Mouse (Mus musculus): ENCODE measurements around the gene Gm14597. TPM values are rescaled to one million over a fixed set of nuclear protein-coding genes. Genes with fewer than 3 reads are reported as not detected.

Gm14597 gene
- not detected for polyA plus RNA-seq (2014; fragmentation: Illumina TruSeq; extraction: RNeasy Lipid Tissue Mini Kit (QIAGEN cat#74804); ENCODE audit: low read depth, low replicate concordance)

DNA sequence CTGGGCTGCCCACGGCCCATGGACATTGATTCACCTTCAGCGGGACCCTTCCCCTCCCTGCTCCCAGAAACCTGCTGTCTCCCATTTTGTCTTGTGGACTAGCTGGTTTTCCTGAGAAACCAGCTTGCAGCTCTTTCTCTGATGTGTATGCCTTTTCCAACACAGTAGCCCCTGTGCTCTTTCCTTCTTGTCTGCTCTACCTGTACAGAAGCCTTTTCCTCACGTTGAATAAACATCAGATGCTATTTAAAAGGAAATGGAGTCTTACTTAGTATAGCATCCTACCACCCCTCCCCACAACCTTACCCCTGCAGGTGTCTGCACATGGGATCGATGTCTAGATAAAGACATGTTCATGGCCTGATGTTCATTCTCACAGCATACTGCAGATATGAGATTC, at the start of gene Gm14597:
TSS of gene Gm14597 (minus strand) at position 101 of the 400 bp plus-strand sequence.

DNA sequence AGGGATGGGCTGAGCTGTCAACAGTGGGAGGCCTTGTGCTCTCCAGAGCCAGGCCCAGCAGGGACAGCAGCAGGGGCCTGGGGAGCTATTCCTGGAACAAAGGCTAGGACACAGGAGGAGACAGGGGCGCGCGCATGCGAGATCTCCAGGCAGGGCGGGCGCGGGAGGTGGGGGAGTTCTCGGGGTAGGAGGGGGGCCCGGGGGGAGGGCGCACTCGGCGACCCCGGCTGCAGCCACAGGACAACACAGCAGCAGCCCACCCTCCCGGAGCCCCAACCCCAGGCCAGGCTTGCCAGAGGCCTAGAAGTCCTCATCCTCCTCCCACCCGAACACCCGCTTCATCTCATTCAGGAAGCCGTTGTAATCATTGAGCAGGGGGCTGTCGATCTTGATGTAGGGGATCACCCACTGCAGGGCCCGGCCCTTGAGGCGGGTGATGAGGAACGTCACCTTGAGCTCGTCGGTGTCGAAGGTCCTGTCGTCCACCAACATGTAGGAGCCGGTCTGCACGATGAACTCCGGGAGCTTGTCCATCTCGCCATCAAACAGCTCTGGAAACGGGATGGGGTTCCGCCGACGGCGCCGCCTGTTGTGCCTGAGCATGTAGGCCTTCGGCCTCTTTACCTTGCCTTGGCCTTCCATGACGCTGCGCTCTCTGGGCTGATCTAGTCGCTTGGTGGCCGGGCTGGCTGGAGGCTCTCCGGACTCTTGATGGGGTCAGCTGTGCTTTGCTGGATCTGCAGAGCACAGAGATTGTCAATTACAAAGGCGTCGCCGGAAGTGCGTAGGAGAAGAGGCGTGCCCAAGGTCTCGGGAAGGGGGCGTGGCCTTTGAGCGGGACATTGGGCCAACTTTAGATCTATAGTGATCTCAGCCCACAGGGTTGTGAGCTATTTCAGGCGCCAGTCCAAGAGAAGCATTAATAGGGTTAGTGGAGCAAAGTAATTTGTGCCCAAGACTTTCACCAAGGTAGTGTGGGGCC, 34.5 kb upstream of the Gm14597 start, which contains the start of gene Rtl8a:
TSS of gene Rtl8a (minus strand) at position 703 of the 982 bp plus-strand sequence.

DNA sequence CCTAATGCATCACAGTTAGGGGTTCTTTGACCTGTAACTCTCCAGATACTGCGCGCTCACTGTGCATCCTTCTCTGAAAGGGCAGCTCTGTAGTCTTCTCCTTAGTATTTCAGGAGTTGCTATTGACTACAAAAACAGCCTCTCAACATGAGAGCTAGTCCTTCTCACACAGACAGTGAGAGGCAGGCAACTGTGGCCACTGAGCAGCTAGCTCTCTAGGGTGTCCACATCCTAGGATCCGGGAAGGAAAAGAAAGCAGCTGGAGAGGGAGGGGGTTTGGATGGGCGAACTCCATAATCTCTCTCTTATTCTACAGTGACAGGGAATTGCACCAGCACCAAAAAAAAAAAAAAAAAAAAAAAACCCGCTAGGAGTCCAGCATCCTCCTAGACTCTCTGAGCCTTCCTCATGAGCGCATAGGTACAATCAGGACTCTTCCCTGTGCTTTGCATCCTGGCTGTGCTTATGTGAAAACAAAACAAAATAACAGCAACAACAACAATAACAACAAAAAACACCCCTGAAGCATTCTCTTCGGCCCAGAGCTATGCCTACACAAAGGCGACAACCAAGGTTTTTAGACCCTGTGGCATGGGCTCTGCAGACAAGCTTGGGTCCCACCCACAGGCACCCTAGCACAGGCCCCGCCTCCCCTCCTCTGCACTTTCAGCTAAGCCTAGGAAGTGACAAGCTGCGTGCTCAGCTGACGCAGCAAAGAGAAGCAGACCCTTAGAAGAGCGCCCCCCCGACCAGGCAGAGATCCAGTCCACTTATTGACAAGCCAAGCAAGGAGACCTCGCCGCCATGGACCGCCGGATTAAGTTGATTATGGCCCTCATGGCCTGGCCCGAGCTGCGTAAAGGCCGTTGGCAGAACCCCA, 1.3 kb downstream of the Gm14597 start, which contains the start of gene Rtl8c:
TSS of gene Rtl8c (plus strand) at position 791 of the 880 bp plus-strand sequence.

Other genes starting within 250 kb of the Gm14597 start
- gene Mospd1, start 238.5 kb downstream of the Gm14597 start, polyA plus RNA-seq (2014; fragmentation: Illumina TruSeq; extraction: RNeasy Lipid Tissue Mini Kit (QIAGEN cat#74804); ENCODE audit: low read depth, low replicate concordance): 99.9 TPM
- gene Etd, start 174.1 kb downstream of the Gm14597 start, polyA plus RNA-seq (2014; fragmentation: Illumina TruSeq; extraction: RNeasy Lipid Tissue Mini Kit (QIAGEN cat#74804); ENCODE audit: low read depth, low replicate concordance): not detected
- gene Rtl8c, start 947 bp downstream of the Gm14597 start, polyA plus RNA-seq (2014; fragmentation: Illumina TruSeq; extraction: RNeasy Lipid Tissue Mini Kit (QIAGEN cat#74804); ENCODE audit: low read depth, low replicate concordance): not detected
- gene Rtl8a, start 34.7 kb upstream of the Gm14597 start, polyA plus RNA-seq (2014; fragmentation: Illumina TruSeq; extraction: RNeasy Lipid Tissue Mini Kit (QIAGEN cat#74804); ENCODE audit: low read depth, low replicate concordance): 3.2 TPM
- 2.5 TPM for gene Rtl8b, start 61.4 kb upstream of the Gm14597 start, polyA plus RNA-seq (2014; fragmentation: Illumina TruSeq; extraction: RNeasy Lipid Tissue Mini Kit (QIAGEN cat#74804); ENCODE audit: low read depth, low replicate concordance)
- gene 4930502E18Rik, start 115.8 kb upstream of the Gm14597 start, polyA plus RNA-seq (2014; fragmentation: Illumina TruSeq; extraction: RNeasy Lipid Tissue Mini Kit (QIAGEN cat#74804); ENCODE audit: low read depth, low replicate concordance): 0.73 TPM
- not detected for gene 1700013H16Rik, start 148.9 kb upstream of the Gm14597 start, polyA plus RNA-seq (2014; fragmentation: Illumina TruSeq; extraction: RNeasy Lipid Tissue Mini Kit (QIAGEN cat#74804); ENCODE audit: low read depth, low replicate concordance)
- not detected for gene Zfp36l3, start 167.4 kb upstream of the Gm14597 start, polyA plus RNA-seq (2014; fragmentation: Illumina TruSeq; extraction: RNeasy Lipid Tissue Mini Kit (QIAGEN cat#74804); ENCODE audit: low read depth, low replicate concordance)
- 14.6 TPM for gene Xlr, start 188.7 kb upstream of the Gm14597 start, polyA plus RNA-seq (2014; fragmentation: Illumina TruSeq; extraction: RNeasy Lipid Tissue Mini Kit (QIAGEN cat#74804); ENCODE audit: low read depth, low replicate concordance)

Measured in sigmoid colon, adult 10 weeks (tissue).